Mouse (Mus musculus) c-Kit-positive CD71-positive TER-119-negative erythroid progenitor cells, embryonic 14.5 days (primary cell): ENCODE results near the gene Lnpk.

Source experiments
- DNase-seq: peaks from one replicate; pipeline ENCODE4 v3.0.0-alpha.2; 2013; ENCODE audit warnings: low read depth

The Lnpk gene

GRCm38 (mm10) chr2:74490186-74490585 is 89.0 kb downstream of the Lnpk start:
- DNase-seq = no peak

GRCm38 (mm10) chr2:74488443-74488842 is 90.8 kb downstream of the Lnpk start:
- no peak for DNase-seq

- no peak for DNase-seq
These were observed 96.6 kb downstream of the Lnpk start for GRCm38 (mm10) chr2:74482651-74483050.

GRCm38 (mm10) chr2:74482086-74482485 is 97.1 kb downstream of the Lnpk start:
- DNase-seq = no peak
